Mouse (Mus musculus) large intestine, adult 2 months (tissue): ENCODE results near the gene Hivep1. TPM values are rescaled to one million over a fixed set of nuclear protein-coding genes. Genes with fewer than 3 reads are reported as not detected.
A peak's percentile ranks its signal among the peaks of the same experiment; 100 is the strongest.

ENCODE experiments used
- DNase-seq: peaks from one replicate; pipeline ENCODE4 v3.0.0-alpha.2; 2012; ENCODE audit warnings: low read depth, low spot score
- WGBS: fragments of 180-500 bp; shearing (Covaris S2); methylation state at CpG from one replicate; pipeline ENCODE4 v1.1.7; 2018; 5-methylcytosine and 5-hydroxymethylcytosine counted together
- polyA plus RNA-seq: library from polyadenylated mRNA; depleted of rRNA; stranded (reverse); fragments of >200 nt; gene quantifications from 2 replicates; pipeline ENCODE4 v1.2.3, GENCODE M21; 2012

The Hivep1 gene
- polyA plus RNA-seq, 1 experiment, result 12.4 TPM

- WGBS, result 69% methylated on average over 6 of the region's 6 CpGs
- no peak for DNase-seq
Observed at GRCm38 (mm10) chr13:42071011-42071410, 19.2 kb downstream of the Hivep1 start.

- no peak for DNase-seq
- WGBS, result 57% methylated on average over 6 of the region's 6 CpGs
Observed at GRCm38 (mm10) chr13:42073285-42073684, 21.5 kb downstream of the Hivep1 start.

GRCm38 (mm10) chr13:42075546-42075945, 23.7 kb downstream of the Hivep1 start:
- DNase-seq, result no peak
- 90% methylated on average over 5 of the region's 5 CpGs for WGBS

- no peak for DNase-seq
- WGBS, result 82% methylated on average over 5 of the region's 5 CpGs
Observed at GRCm38 (mm10) chr13:42076751-42077302, 25.0 kb downstream of the Hivep1 start.

- WGBS, result 80% methylated on average over 3 of the region's 3 CpGs
- DNase-seq, result no peak
Observed at GRCm38 (mm10) chr13:42077629-42078028, 25.8 kb downstream of the Hivep1 start.

- 85% methylated on average over 10 of the region's 10 CpGs for WGBS
Observed at GRCm38 (mm10) chr13:42080131-42080916, 28.5 kb downstream of the Hivep1 start.

GRCm38 (mm10) chr13:42088339-42088738, 36.5 kb downstream of the Hivep1 start:
- no peak for DNase-seq
- WGBS, result 39% methylated on average over 5 of the region's 5 CpGs

More at GRCm38 (mm10) chr13:42080131-42080916, 28.5 kb downstream of the Hivep1 start:
- no peak for DNase-seq

- 72% methylated on average over 8 of the region's 8 CpGs for WGBS
- DNase-seq, result no peak
Observed at GRCm38 (mm10) chr13:42089025-42089424, 37.2 kb downstream of the Hivep1 start.

GRCm38 (mm10) chr13:42090751-42091150, 38.9 kb downstream of the Hivep1 start:
- WGBS, result 74% methylated on average over 5 of the region's 5 CpGs
- no peak for DNase-seq

- no peak for DNase-seq
- 56% methylated on average over 8 of the region's 8 CpGs for WGBS
Observed at GRCm38 (mm10) chr13:42092392-42093139, 40.7 kb downstream of the Hivep1 start.

- 78% methylated on average over 12 of the region's 12 CpGs for WGBS
- DNase-seq, result no peak
Observed at GRCm38 (mm10) chr13:42093268-42094042, 41.6 kb downstream of the Hivep1 start.

- WGBS, result 61% methylated on average over 10 of the region's 10 CpGs
- no peak for DNase-seq
Observed at GRCm38 (mm10) chr13:42095826-42096515, 44.1 kb downstream of the Hivep1 start.

GRCm38 (mm10) chr13:42097109-42097508, 45.3 kb downstream of the Hivep1 start:
- no peak for DNase-seq

GRCm38 (mm10) chr13:42098522-42098921, 46.7 kb downstream of the Hivep1 start:
- WGBS, result 94% methylated on average over 1 of the region's 1 CpGs

GRCm38 (mm10) chr13:42099523-42099922, 47.7 kb downstream of the Hivep1 start:
- DNase-seq, result no peak
- WGBS, result 92% methylated on average over 4 of the region's 4 CpGs

More at GRCm38 (mm10) chr13:42098522-42098921, 46.7 kb downstream of the Hivep1 start:
- no peak for DNase-seq

- WGBS, result 35% methylated on average over 13 of the region's 13 CpGs
- no peak for DNase-seq
Observed at GRCm38 (mm10) chr13:42101440-42102190, 49.8 kb downstream of the Hivep1 start.

GRCm38 (mm10) chr13:42102980-42103379, 51.2 kb downstream of the Hivep1 start:
- whole genome bisulfite sequencing, result 10% methylated on average over 8 of the region's 8 CpGs
- peak; percentile 50 for DNase-seq

GRCm38 (mm10) chr13:42103486-42104166, 51.8 kb downstream of the Hivep1 start:
- 62% methylated on average over 11 of the region's 11 CpGs for WGBS

More at GRCm38 (mm10) chr13:42103486-42104166, 51.8 kb downstream of the Hivep1 start:
- no peak for DNase-seq
